Mouse (Mus musculus) thymus, adult 2 months (tissue): Measurements from ENCODE around the gene Kdm5a.

Experiments used
- CTCF ChIP-seq: fragments of 200-500 bp; IDR thresholded peaks from 2 replicates; pipeline ENCODE4 v1.5.1; 2012; ENCODE audit warnings: mild to moderate bottlenecking, control low read depth, low read length, moderate library complexity, borderline replicate concordance; ENCODE audit not compliant: control insufficient read depth, poor library complexity, insufficient read depth; ENCODE audit errors: extremely low read depth
- POLR2A ChIP-seq: fragments of 200-500 bp; IDR thresholded peaks from 2 replicates; pipeline ENCODE4 v1.6.1; 2012; ENCODE audit warnings: mild to moderate bottlenecking, low read length, control low read depth, moderate library complexity; ENCODE audit not compliant: control insufficient read depth, poor library complexity, insufficient read depth; ENCODE audit errors: extremely low read depth

DNA sequence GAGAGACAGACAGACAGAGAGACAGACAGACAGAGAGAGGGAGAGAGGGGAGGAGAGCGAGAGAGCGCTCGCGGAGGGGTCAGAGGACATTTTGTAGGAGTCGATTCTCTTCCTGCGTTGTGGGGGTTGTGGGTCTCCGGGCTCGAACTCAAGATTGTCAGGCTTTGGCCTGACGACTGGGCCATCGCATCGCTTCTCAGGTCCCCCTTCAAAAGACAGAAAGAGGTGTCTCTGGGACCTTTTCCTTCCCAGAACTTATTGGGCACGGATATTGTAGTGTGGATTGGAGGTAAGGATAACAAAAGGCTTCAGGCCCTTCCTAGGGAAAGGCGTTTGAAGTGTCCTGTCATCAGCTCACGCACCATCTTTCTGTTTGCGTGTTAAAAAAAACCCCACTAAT, 1.1 kb downstream of the Kdm5a start:
- TF ChIP-seq CTCF: no peak
- no peak for TF ChIP-seq POLR2A
